Mouse (Mus musculus) thymus, adult 2 months (tissue): Measurements from ENCODE around the gene Luzp1. TPM values are rescaled to one million over a fixed set of nuclear protein-coding genes. Genes with fewer than 3 reads are reported as not detected.

Experiments used
- DNase-seq: peaks from one replicate; pipeline ENCODE4 v3.0.0; 2021
- H3K27ac ChIP-seq: fragments of 200-500 bp; 2 replicates; pipeline ENCODE4 v1.5.1; 2012; ENCODE audit warnings: low read length, control low read depth; ENCODE audit not compliant: control insufficient read depth, insufficient read depth
- H3K27me3 ChIP-seq: fragments of 200-500 bp; 2 replicates; pipeline ENCODE4 v1.6.1; 2012; ENCODE audit warnings: mild to moderate bottlenecking, low read length, moderate library complexity, mixed read lengths; ENCODE audit not compliant: control insufficient read depth, insufficient read depth
- H3K36me3 ChIP-seq: fragments of 200-500 bp; 2 replicates; pipeline ENCODE4 v1.6.1; 2012; ENCODE audit warnings: mild to moderate bottlenecking, low read length, moderate library complexity; ENCODE audit not compliant: control insufficient read depth, insufficient read depth
- H3K4me1 ChIP-seq: fragments of 200-500 bp; replicated peaks from 2 replicates; pipeline ENCODE4 v1.6.1; 2012; ENCODE audit warnings: low read length; ENCODE audit not compliant: control insufficient read depth, insufficient read depth
- H3K4me3 ChIP-seq: fragments of 200-500 bp; 2 replicates; pipeline ENCODE4 v1.5.1; 2012; ENCODE audit warnings: mild to moderate bottlenecking, low read length, control low read depth, moderate library complexity; ENCODE audit not compliant: control insufficient read depth, insufficient read depth
- CTCF ChIP-seq: fragments of 200-500 bp; IDR thresholded peaks from 2 replicates; pipeline ENCODE4 v1.5.1; 2012; ENCODE audit warnings: mild to moderate bottlenecking, control low read depth, low read length, moderate library complexity, borderline replicate concordance; ENCODE audit not compliant: control insufficient read depth, poor library complexity, insufficient read depth; ENCODE audit errors: extremely low read depth
- POLR2A ChIP-seq: fragments of 200-500 bp; IDR thresholded peaks from 2 replicates; pipeline ENCODE4 v1.6.1; 2012; ENCODE audit warnings: mild to moderate bottlenecking, low read length, control low read depth, moderate library complexity; ENCODE audit not compliant: control insufficient read depth, poor library complexity, insufficient read depth; ENCODE audit errors: extremely low read depth
- WGBS: fragments of 180-500 bp; shearing (Covaris S2); methylation state at CpG from one replicate; pipeline ENCODE4 v1.1.7; 2018; 5-methylcytosine and 5-hydroxymethylcytosine counted together
- polyA plus RNA-seq: library from polyadenylated mRNA; depleted of rRNA; stranded (reverse); fragments of >200 nt; gene quantifications from 2 replicates; pipeline ENCODE4 v1.2.3, GENCODE M21; 2012; rRNA removed

Luzp1 gene
- polyA plus RNA-seq, 1 experiment, result 5.0 TPM

GRCm38 (mm10) chr4:136598268-136598876 lies 128.8 kb downstream of the Luzp1 start:
- Histone ChIP-seq H3K36me3 (no peaks in the 10 kb centered on the region), H3K27ac (no peak overlapping the region), H3K27me3 (no peaks in the 10 kb centered on the region), H3K4me1 (peaks cover 8% of the 10 kb centered on the region), H3K4me3 (no peak overlapping the region)
- DNase-seq, result no peak
- TF ChIP-seq POLR2A (no peak), CTCF (no peak)
- 75% methylated on average over 7 of the region's 7 CpGs for WGBS

- H3K36me3 ChIP-seq, result no peaks in the 10 kb centered on the region
- no peaks in the 10 kb centered on the region for H3K27me3 ChIP-seq
- no peak overlapping the region for H3K4me3 ChIP-seq
- TF ChIP-seq POLR2A (no peak), CTCF (no peak)
- DNase-seq, result no peak
- H3K4me1 ChIP-seq, result peaks cover 8% of the 10 kb centered on the region
- no peak overlapping the region for H3K27ac ChIP-seq
- over 99% methylated on average over 3 of the region's 3 CpGs for WGBS
These were observed 130.3 kb downstream of the Luzp1 start for GRCm38 (mm10) chr4:136599869-136600268.

DNA sequence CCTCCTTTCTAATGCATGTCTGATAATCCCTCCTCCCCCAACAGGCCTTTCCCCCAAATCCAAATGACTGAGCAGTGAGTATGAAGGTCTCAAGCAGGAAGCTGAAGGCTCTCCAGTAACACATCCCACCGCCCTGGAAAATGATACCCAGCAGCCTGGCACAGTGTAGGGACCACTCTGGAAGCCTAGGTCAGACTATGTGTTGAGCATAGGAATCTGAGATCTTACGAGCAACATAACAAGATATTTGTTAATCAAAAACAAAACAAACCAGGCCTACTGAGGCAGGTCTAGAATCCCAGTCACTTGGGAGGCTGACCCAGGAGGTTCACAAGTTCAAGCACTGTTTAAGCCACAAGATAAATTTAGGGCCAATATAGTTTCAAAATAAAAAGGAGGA lies 131.0 kb downstream of the Luzp1 start:
- H3K27me3 ChIP-seq, result no peaks in the 10 kb centered on the region
- no peak overlapping the region for H3K27ac ChIP-seq
- TF ChIP-seq POLR2A, result no peak
- H3K36me3 ChIP-seq, result no peaks in the 10 kb centered on the region
- 95% methylated on average over 2 of the region's 2 CpGs for WGBS
- no peak overlapping the region for H3K4me3 ChIP-seq
- peaks cover 8% of the 10 kb centered on the region for H3K4me1 ChIP-seq
- DNase-seq, result no peak

DNA sequence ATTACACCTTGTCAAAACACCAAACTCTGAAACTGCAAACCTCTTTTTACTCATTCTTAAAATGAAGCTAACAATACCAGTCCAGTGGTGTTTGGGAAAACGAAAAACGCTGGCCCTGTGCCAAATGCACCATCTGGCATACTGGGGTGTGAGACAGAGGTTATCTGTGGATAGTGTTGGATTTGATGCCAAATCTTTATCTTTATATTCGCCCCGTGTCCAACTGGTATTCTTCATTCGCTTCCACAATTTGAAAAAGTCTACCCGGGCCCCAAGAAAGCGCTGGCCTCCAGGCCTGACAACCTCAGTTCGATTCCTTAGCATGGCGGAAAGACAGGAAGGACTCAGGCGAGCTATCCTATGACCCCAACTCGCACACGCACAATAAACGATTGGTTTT lies 131.9 kb downstream of the Luzp1 start:
- 1% methylated on average over 13 of the region's 13 CpGs for WGBS
- Histone ChIP-seq H3K27me3 (no peaks in the 10 kb centered on the region), H3K4me1 (peaks cover 8% of the 10 kb centered on the region), H3K36me3 (no peaks in the 10 kb centered on the region), H3K27ac (no peak overlapping the region), H3K4me3 (peak overlapping the region; percentile 96)
- TF ChIP-seq CTCF (no peak), POLR2A (no peak)
- DNase-seq, result peak; percentile 13

DNA sequence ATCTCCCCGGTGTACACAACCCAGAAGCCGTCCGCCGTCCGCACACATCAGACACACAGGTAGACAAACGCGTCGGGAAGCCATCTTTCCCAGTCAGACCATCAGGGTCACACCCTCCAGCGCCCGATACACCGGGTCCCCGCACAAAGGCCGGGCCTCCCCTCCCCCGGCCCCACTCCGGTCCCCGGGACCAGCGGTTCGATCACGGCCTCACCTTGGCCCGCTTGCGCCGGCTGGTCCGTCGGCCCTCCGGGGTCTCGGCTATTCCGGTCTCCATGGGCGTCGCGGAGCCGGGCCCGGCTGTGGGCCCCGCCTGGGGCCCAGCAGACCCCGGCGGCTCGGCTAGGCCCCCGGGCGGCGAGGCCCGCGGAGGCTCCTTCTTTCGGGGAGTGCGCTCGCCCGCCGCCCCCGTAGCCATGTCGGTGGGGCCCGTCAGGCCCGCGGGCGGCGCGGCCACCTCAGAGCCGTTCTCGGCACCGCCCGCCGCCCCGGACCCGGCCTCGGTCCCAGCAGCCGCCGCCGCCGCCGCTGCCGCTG lies 132.5 kb downstream of the Luzp1 start:
- H3K27me3 ChIP-seq, result no peaks in the 10 kb centered on the region
- no peaks in the 10 kb centered on the region for H3K36me3 ChIP-seq
- peaks cover 8% of the 10 kb centered on the region for H3K4me1 ChIP-seq
- TF ChIP-seq POLR2A (no peak), CTCF (no peak)
- WGBS, result 2% methylated on average over 68 of the region's 68 CpGs
- H3K4me3 ChIP-seq, result peak overlapping the region; percentile 96
- peak; percentile 45 for DNase-seq
- H3K27ac ChIP-seq, result peak overlapping the region; percentile 6; the same call in 1 of the 2 replicates

DNA sequence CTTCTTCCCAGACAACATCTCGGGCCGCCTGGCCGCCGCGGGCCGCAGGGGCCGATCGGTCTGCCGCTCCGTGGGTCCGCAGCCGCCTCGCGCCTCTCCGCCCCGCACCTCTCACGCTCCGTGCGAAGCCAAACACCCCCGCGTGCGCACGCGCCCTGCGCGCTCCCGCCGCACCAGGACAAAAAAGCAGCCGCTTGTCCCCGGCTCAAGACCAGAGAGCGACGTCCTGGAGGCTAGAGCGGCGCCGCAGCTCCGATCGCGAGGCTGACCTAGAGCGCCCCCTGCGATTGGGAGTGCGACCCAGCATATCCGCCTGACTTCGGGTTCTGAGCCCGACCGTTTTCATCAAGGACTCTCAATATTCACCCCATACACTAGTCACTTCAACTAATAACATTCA lies 133.0 kb downstream of the Luzp1 start, which contains the start of gene Kdm1a:
TSS of gene Kdm1a (minus strand) at position 156 of the 400 bp plus-strand sequence.
- no peaks in the 10 kb centered on the region for H3K27me3 ChIP-seq
- WGBS, result under 1% methylated on average over 44 of the region's 45 CpGs
- DNase-seq, result peak; percentile 95
- peak; percentile 90 for TF ChIP-seq CTCF
- peak; percentile 86 for TF ChIP-seq POLR2A
- H3K36me3 ChIP-seq, result no peaks in the 10 kb centered on the region
- H3K4me3 ChIP-seq, result peak within 1 kb of the TSS; percentile 96
- H3K27ac ChIP-seq, result peak within 1 kb of the TSS; percentile 6; the same call in 1 of the 2 replicates
- peaks cover 8% of the 10 kb centered on the region for H3K4me1 ChIP-seq

Other genes starting within 250 kb of the Luzp1 start
- gene Tcea3, start 222.0 kb upstream of the Luzp1 start, polyA plus RNA-seq, result 0.66 and 1.8 TPM in 2 replicates
- 15.6 and 18.7 TPM in 2 replicates for gene Zfp46, start 185.1 kb upstream of the Luzp1 start, polyA plus RNA-seq
- 21.0 and 21.5 TPM in 2 replicates for gene Hnrnpr, start 158.8 kb upstream of the Luzp1 start, polyA plus RNA-seq
- 0.24 and 0.57 TPM in 2 replicates for gene Htr1d, start 46.2 kb upstream of the Luzp1 start, polyA plus RNA-seq
- gene 6030445D17Rik, start 7.5 kb upstream of the Luzp1 start, polyA plus RNA-seq, result 0.14 and 0.19 TPM in 2 replicates
- 64.3 and 70.4 TPM in 2 replicates for gene Kdm1a, start 133.0 kb downstream of the Luzp1 start, polyA plus RNA-seq
- not detected in 2 replicates for gene Tex46, start 140.7 kb downstream of the Luzp1 start, polyA plus RNA-seq
- 1.1 and 1.2 TPM in 2 replicates for gene Lactbl1, start 152.9 kb downstream of the Luzp1 start, polyA plus RNA-seq